Mouse (Mus musculus) heart, embryonic 13.5 days (tissue): Measurements from ENCODE around the gene Pspc1. TPM values are rescaled to one million over a fixed set of nuclear protein-coding genes. Genes with fewer than 3 reads are reported as not detected.

ENCODE experiments used
- ATAC-seq: fragments of 200-750 bp; cut with Nextera tagmentation; 2 replicates; pipeline ENCODE4 v1.8.0; 2017; ENCODE audit warnings: moderate TSS enrichment; ENCODE audit not compliant: insufficient number of reproducible peaks, low FRiP score, low TSS enrichment; ENCODE audit errors: extremely low read depth
- H3K27ac ChIP-seq: fragments of 300-500 bp; sonication (generic); replicated peaks from 2 replicates; pipeline ENCODE4 v1.5.1; 2015; ENCODE audit warnings: moderate library complexity, mild to moderate bottlenecking, inconsistent platforms
- H3K27me3 ChIP-seq: fragments of 300-500 bp; sonication (generic); replicated peaks from 2 replicates; pipeline ENCODE4 v1.6.1; 2015; ENCODE audit warnings: mild to moderate bottlenecking, inconsistent platforms
- H3K36me3 ChIP-seq: fragments of 300-500 bp; sonication (generic); 2 replicates; pipeline ENCODE4 v1.6.1; 2015; ENCODE audit warnings: mild to moderate bottlenecking, inconsistent platforms
- H3K4me1 ChIP-seq: fragments of 300-500 bp; sonication (generic); 2 replicates; pipeline ENCODE4 v1.6.1; 2015; ENCODE audit warnings: inconsistent platforms
- H3K4me2 ChIP-seq: fragments of 300-500 bp; sonication (generic); 2 replicates; pipeline ENCODE4 v1.6.1; 2015; ENCODE audit warnings: inconsistent platforms, mild to moderate bottlenecking, moderate library complexity
- H3K4me3 ChIP-seq: fragments of 300-500 bp; sonication (generic); 2 replicates; pipeline ENCODE4 v1.5.1; 2015; ENCODE audit warnings: moderate library complexity, mild to moderate bottlenecking, inconsistent platforms
- H3K9ac ChIP-seq: fragments of 300-500 bp; sonication (generic); 2 replicates; pipeline ENCODE4 v1.6.1; 2015; ENCODE audit warnings: inconsistent platforms, mild to moderate bottlenecking, moderate library complexity
- H3K9me3 ChIP-seq: fragments of 300-500 bp; sonication (generic); 2 replicates; pipeline ENCODE4 v1.6.1; 2016; ENCODE audit warnings: inconsistent platforms
- WGBS: fragments of 180-500 bp; shearing (Covaris S2); methylation state at CpG from one replicate; pipeline ENCODE4 v1.1.7; 2015; ENCODE audit warnings: mixed read lengths; 5-methylcytosine and 5-hydroxymethylcytosine counted together
- polyA plus RNA-seq: library from polyadenylated mRNA; unstranded; fragments of >200 nt; fragmentation: Nextera tagmentation; extraction: Ambion mirVana; gene quantifications from 2 replicates; pipeline ENCODE4 v1.2.1, GENCODE M21; 2015

Pspc1 gene
- polyA plus RNA-seq, 1 experiment from 2014 or later, result 21.0 TPM

- no peak overlapping the region for H3K4me3 ChIP-seq
- H3K4me2 ChIP-seq, result no peak overlapping the region
- no peaks in the 10 kb centered on the region for H3K9me3 ChIP-seq
- H3K27me3 ChIP-seq, result no peaks in the 10 kb centered on the region
- H3K27ac ChIP-seq, result no peak overlapping the region
- no peak overlapping the region for H3K9ac ChIP-seq
- WGBS, result 92% methylated on average over 5 of the region's 5 CpGs
- no peak for ATAC-seq
- H3K4me1 ChIP-seq, result no peaks in the 10 kb centered on the region
- peaks cover 81% of the 10 kb centered on the region for H3K36me3 ChIP-seq
Observed at GRCm38 (mm10) chr14:56697836-56698235, 80.3 kb downstream of the Pspc1 start.

- Histone ChIP-seq H3K4me3 (no peak overlapping the region), H3K27me3 (no peaks in the 10 kb centered on the region), H3K27ac (no peak overlapping the region), H3K9me3 (no peaks in the 10 kb centered on the region), H3K4me2 (no peak overlapping the region), H3K36me3 (peaks cover 100% of the 10 kb centered on the region), H3K4me1 (no peaks in the 10 kb centered on the region), H3K9ac (no peak overlapping the region)
- 75% methylated on average over 3 of the region's 3 CpGs for WGBS
- ATAC-seq, result no peak
Observed at GRCm38 (mm10) chr14:56695495-56695894, 82.6 kb downstream of the Pspc1 start.

- no peak overlapping the region for H3K4me2 ChIP-seq
- no peak for ATAC-seq
- H3K36me3 ChIP-seq, result peaks cover 96% of the 10 kb centered on the region
- H3K4me3 ChIP-seq, result no peak overlapping the region
- H3K27me3 ChIP-seq, result no peaks in the 10 kb centered on the region
- H3K27ac ChIP-seq, result no peak overlapping the region
- no peak overlapping the region for H3K9ac ChIP-seq
- H3K9me3 ChIP-seq, result no peaks in the 10 kb centered on the region
- no peaks in the 10 kb centered on the region for H3K4me1 ChIP-seq
- WGBS, result 74% methylated on average over 1 of the region's 1 CpGs
Observed at GRCm38 (mm10) chr14:56689766-56690165, 88.3 kb downstream of the Pspc1 start.

- WGBS, result 86% methylated on average over 1 of the region's 1 CpGs
- no peaks in the 10 kb centered on the region for H3K27me3 ChIP-seq
- H3K9ac ChIP-seq, result no peak overlapping the region
Observed at GRCm38 (mm10) chr14:56689116-56689515, 89.0 kb downstream of the Pspc1 start.

GRCm38 (mm10) chr14:56685426-56685825, 92.7 kb downstream of the Pspc1 start:
- H3K4me3 ChIP-seq, result no peak overlapping the region
- H3K36me3 ChIP-seq, result peaks cover 92% of the 10 kb centered on the region
- ATAC-seq, result no peak
- H3K4me2 ChIP-seq, result no peak overlapping the region
- WGBS, result 31% methylated on average over 1 of the region's 1 CpGs
- no peaks in the 10 kb centered on the region for H3K4me1 ChIP-seq
- H3K27ac ChIP-seq, result no peak overlapping the region
- H3K9ac ChIP-seq, result no peak overlapping the region
- no peaks in the 10 kb centered on the region for H3K27me3 ChIP-seq
- H3K9me3 ChIP-seq, result no peaks in the 10 kb centered on the region

More at GRCm38 (mm10) chr14:56689116-56689515, 89.0 kb downstream of the Pspc1 start:
- Histone ChIP-seq H3K4me3 (no peak overlapping the region), H3K4me1 (no peaks in the 10 kb centered on the region), H3K9me3 (no peaks in the 10 kb centered on the region), H3K27ac (no peak overlapping the region), H3K36me3 (peaks cover 96% of the 10 kb centered on the region), H3K4me2 (no peak overlapping the region)
- no peak for ATAC-seq

Other genes starting within 250 kb of the Pspc1 start
- 7.2 and 7.8 TPM in 2 replicates for gene Cenpj, start 202.9 kb downstream of the Pspc1 start, polyA plus RNA-seq
- 7.8 and 8.3 TPM in 2 replicates for gene Parp4, start 202.7 kb downstream of the Pspc1 start, polyA plus RNA-seq
- gene Mphosph8, start 110.1 kb downstream of the Pspc1 start, polyA plus RNA-seq, result 25.2 and 25.8 TPM in 2 replicates
- gene Zmym5, start 33.4 kb upstream of the Pspc1 start, polyA plus RNA-seq, result 14.7 and 15.8 TPM in 2 replicates
- 29.8 and 30.9 TPM in 2 replicates for gene Zmym2, start 108.3 kb upstream of the Pspc1 start, polyA plus RNA-seq